Mouse (Mus musculus): ENCODE data around the gene Frmd4a. TPM values are rescaled to one million over a fixed set of nuclear protein-coding genes. Genes with fewer than 3 reads are reported as not detected.
"Not testable (repeated sequence)": the region's sequence is repeated elsewhere in the genome, so short reads cannot be mapped to it uniquely, and the experiment has no call there.

The Frmd4a gene
- polyA plus RNA-seq, 1 experiment from 2014 or later: 59.6 TPM

DNA sequence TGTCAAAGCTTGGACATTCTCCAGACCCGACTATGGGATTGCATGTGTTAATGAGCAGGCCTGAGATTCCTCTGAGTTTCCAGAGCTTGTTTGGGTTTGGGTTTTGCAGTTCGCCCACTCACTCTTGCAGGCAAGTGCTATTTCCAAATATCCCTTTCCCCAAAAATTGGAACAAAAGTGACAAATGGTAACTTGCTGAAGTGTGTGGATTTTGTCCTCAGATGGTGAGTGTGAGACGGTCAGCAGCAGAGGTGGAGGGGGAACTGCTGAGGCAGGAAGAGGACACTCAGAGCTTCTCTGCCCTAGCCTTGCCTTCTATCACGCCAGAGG lies 309.5 kb downstream of the Frmd4a start:
- Histone ChIP-seq H3K4me1 (replicated peaks) (no peaks in the 10 kb centered on the region), H3K27ac (no peak overlapping the region), H3K9ac (no peak overlapping the region), H3K4me3 (no peak overlapping the region), H3K27me3 (no peaks in the 10 kb centered on the region), H3K4me2 (no peak overlapping the region), H3K9me3 (no peaks in the 10 kb centered on the region), H3K36me3 (no peaks in the 10 kb centered on the region)
- WGBS: 91% methylated on average over 4 of the region's 4 CpGs
- no peak for ATAC-seq (ENCODE audit: low FRiP score)

DNA sequence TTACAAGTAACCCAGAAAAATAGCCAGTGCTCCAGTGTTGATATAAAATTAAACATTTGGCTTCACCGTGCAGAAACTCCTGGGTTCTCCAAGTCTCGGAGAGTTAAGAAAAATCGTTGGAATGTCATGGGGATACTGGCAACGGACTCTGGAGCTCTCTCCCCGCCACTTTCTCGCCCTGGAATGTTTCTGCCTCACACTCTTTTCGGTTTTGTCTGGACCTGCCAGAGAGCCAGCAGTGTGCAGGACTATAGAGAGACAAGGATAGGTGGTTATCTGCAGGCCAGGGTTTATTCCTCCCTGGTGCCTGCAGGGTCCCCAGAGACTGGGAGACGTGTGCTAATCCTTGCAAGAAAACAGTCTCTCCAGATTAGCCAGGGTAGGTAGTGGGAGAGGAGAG lies 314.9 kb downstream of the Frmd4a start:
- 68% methylated on average over 8 of the region's 8 CpGs for WGBS
- no peak overlapping the region for H3K9ac ChIP-seq
- H3K36me3 ChIP-seq: no peaks in the 10 kb centered on the region
- no peak overlapping the region for H3K4me3 ChIP-seq
- H3K4me1 ChIP-seq (replicated peaks): peaks cover 29% of the 10 kb centered on the region
- no peak overlapping the region for H3K4me2 ChIP-seq
- no peak for ATAC-seq (ENCODE audit: low FRiP score)
- H3K9me3 ChIP-seq: no peaks in the 10 kb centered on the region
- no peak overlapping the region for H3K27ac ChIP-seq
- no peaks in the 10 kb centered on the region for H3K27me3 ChIP-seq

DNA sequence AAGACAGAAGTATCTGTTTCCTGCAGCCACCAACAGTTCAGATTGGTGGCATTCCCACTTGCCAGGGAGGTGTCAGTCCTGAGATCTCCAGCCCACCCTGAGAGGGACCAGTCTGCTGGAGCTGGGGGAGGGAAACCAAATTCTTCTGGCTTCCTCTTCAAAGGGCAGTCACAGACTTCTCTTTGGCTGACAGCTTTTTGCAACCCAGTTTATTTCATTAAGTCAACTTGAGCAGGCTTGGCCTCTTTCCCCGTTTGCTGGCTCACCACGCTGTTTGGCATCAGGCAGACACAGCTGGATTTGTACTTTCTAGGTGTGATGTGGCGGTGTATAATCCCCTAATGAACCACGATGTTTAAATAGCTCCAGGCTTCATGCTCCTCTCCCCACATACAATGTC lies 316.7 kb downstream of the Frmd4a start:
- no peaks in the 10 kb centered on the region for H3K9me3 ChIP-seq
- H3K27ac ChIP-seq: no peak overlapping the region
- peaks cover 35% of the 10 kb centered on the region for H3K4me1 ChIP-seq (replicated peaks)
- H3K27me3 ChIP-seq: no peaks in the 10 kb centered on the region
- 27% methylated on average over 4 of the region's 4 CpGs for WGBS
- ATAC-seq (ENCODE audit: low FRiP score): no peak
- H3K9ac ChIP-seq: no peak overlapping the region
- H3K4me2 ChIP-seq: no peak overlapping the region
- no peak overlapping the region for H3K4me3 ChIP-seq
- no peaks in the 10 kb centered on the region for H3K36me3 ChIP-seq

DNA sequence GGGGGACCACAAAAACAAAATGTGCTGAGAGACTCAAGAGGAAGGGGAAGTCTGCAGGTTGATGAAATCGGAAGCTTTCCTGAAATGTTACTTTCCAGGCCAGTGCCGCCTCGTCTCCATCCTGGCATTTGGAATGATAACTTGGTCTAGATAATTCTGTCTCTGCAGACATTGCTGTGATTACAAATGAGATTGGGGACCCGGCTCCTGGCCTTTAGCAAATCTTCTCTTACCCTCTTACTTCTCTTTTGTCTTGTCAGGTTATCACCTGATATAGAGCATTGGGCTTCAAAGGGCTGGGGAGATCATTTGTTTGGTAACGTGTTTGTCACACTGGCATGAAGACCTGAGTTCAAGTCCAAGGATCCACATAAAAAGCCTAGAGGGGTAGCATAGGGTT lies 317.4 kb downstream of the Frmd4a start:
- Histone ChIP-seq H3K36me3 (no peaks in the 10 kb centered on the region), H3K9me3 (no peaks in the 10 kb centered on the region), H3K4me3 (no peak overlapping the region), H3K9ac (no peak overlapping the region), H3K4me2 (no peak overlapping the region), H3K4me1 (replicated peaks) (peaks cover 39% of the 10 kb centered on the region), H3K27me3 (no peaks in the 10 kb centered on the region), H3K27ac (no peak overlapping the region)
- WGBS: 88% methylated on average over 5 of the region's 5 CpGs
- ATAC-seq (ENCODE audit: low FRiP score): no peak

DNA sequence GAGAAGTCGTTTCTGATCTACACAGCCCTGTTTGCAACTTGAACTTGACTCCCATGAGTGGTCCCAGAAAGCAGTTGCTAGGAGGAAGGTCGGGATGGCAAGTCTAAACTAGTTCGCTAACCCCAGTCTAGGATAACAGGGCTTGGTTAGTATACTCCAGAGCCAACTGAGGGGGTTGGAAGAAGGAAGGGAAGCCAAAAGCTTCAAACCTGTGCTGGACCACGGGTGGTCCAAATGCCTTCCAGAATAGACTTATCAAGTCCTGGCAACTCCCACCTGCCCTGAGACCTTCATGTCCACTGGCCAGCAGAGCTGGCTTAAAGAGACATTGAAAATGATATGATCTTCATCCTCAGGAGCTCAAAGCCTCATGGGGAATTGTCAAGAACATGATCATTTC lies 318.4 kb downstream of the Frmd4a start:
- Histone ChIP-seq H3K36me3 (no peaks in the 10 kb centered on the region), H3K9ac (no peak overlapping the region), H3K27ac (no peak overlapping the region), H3K4me3 (no peak overlapping the region), H3K9me3 (no peaks in the 10 kb centered on the region), H3K27me3 (no peaks in the 10 kb centered on the region), H3K4me1 (replicated peaks) (peaks cover 46% of the 10 kb centered on the region), H3K4me2 (no peak overlapping the region)
- no peak for ATAC-seq (ENCODE audit: low FRiP score)
- WGBS: 70% methylated on average over 4 of the region's 4 CpGs

DNA sequence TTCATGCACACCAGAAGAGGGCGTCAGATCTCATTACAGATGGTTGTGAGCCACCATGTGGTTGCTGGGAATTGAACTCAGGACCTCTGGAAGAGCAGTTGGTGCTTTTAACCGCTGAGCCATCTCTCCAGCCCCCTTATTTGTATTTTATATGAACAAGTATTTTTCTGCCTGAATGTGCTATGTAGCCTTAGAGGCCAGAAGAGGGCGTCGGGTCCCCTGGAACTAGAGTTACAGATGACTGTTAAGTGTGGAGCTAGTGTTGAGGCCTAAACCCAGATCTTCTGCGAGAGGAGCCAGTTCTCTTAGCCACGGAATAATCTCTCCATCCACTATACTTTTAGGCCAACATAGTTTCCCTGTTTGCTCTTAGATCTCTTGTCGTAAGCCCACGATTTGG lies 320.8 kb downstream of the Frmd4a start:
- H3K36me3 ChIP-seq; H3K9ac ChIP-seq; ATAC-seq (ENCODE audit: low FRiP score); H3K9me3 ChIP-seq; H3K4me3 ChIP-seq; H3K4me2 ChIP-seq; H3K27ac ChIP-seq; H3K27me3 ChIP-seq: not testable (repeated sequence)
- WGBS: 64% methylated on average over 8 of the region's 8 CpGs
- H3K4me1 ChIP-seq (replicated peaks): peaks cover 44% of the 10 kb centered on the region

DNA sequence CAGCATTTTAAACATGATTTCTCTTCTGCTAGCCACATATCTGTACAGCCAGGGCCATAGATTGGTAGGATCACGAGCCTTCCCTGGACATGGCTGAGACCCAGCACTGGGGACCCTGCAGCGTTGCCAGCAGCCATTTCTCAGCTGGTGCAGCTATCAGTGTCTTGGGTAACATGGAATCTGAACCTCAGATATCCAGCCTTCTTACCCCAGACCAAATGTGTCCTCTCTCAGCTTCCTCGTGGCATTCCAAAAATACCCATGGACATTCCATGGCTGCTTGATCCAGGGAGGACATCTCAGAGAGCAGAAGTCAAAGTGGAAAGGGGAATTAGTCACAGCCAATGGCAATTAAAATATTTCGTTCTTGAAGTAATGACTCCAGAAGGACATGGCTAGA lies 321.6 kb downstream of the Frmd4a start:
- WGBS: 72% methylated on average over 4 of the region's 4 CpGs
- Histone ChIP-seq H3K36me3 (no peaks in the 10 kb centered on the region), H3K27ac (peak overlapping the region; percentile 30; the same call in 1 of the 2 replicates), H3K4me2 (no peak overlapping the region), H3K9ac (no peak overlapping the region), H3K4me3 (no peak overlapping the region), H3K27me3 (no peaks in the 10 kb centered on the region), H3K4me1 (replicated peaks) (peaks cover 38% of the 10 kb centered on the region), H3K9me3 (0 out of 2 replicates have a peak, but pooled peaks cover under 1% of the 10 kb centered on the region)
- ATAC-seq (ENCODE audit: low FRiP score): no peak

DNA sequence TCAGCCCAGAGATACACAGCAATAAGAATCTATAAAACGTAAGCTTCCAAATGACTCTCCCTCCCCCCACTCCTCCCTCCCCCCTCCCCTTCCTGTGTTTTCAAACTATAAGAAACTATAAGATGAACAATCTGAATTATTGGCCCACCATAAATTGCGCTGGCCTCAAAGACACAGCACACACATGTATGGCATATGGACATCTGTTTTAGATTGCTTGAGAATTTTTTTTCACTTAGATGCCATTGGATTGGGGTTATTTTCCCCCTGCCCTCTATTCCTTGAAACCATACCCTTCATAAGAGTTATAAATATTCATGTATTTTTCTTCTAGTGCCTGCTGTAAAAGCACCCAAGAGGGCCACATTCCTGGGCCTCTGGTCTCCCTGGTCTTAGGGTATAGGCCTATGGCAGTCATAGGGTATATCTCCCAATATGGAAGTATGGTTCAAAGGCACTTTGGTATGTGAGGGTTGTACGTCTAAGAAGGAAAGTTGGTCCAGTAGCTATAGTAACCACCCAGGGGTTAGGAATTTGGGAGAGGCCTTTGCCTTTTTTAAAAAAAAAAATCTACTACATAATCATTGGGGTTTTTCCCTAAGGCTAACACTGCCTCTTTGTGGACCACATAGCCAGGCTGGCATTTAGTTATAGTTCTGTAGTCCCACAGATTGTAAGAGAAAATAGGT lies 322.2 kb downstream of the Frmd4a start:
- peaks cover 34% of the 10 kb centered on the region for H3K4me1 ChIP-seq (replicated peaks)
- no peaks in the 10 kb centered on the region for H3K36me3 ChIP-seq
- H3K27ac ChIP-seq: 0 out of 2 replicates have a peak overlapping the region, but pooled peaks have one; percentile 4
- H3K9ac ChIP-seq: no peak overlapping the region
- H3K4me2 ChIP-seq: no peak overlapping the region
- WGBS: 47% methylated on average over 3 of the region's 3 CpGs
- 0 out of 2 replicates have a peak, but pooled peaks cover 3% of the 10 kb centered on the region for H3K9me3 ChIP-seq
- no peak overlapping the region for H3K4me3 ChIP-seq
- no peaks in the 10 kb centered on the region for H3K27me3 ChIP-seq
- no peak for ATAC-seq (ENCODE audit: low FRiP score)

DNA sequence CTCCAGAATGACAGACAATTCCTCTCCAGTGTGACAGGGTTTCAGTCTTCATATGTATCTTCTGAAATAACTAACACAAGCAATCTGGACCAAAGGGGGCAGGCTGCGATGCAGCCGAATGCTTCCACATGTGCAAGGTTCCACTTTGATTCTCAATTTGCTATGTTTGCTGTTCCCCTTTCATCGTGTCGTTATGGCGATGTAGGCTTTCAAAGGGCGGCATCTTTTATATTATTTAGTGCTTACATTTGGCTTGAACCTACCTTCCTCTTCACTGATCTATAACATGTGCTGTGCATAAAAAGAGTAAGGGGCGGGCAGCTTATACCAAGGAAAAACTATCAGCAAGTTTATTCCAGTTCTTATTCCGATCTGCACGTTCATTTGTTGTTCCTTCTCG lies 322.9 kb downstream of the Frmd4a start:
- Histone ChIP-seq H3K4me1 (replicated peaks) (peaks cover 32% of the 10 kb centered on the region), H3K9ac (no peak overlapping the region), H3K36me3 (no peaks in the 10 kb centered on the region), H3K27me3 (no peaks in the 10 kb centered on the region), H3K4me3 (no peak overlapping the region), H3K9me3 (0 out of 2 replicates have a peak, but pooled peaks cover 3% of the 10 kb centered on the region), H3K27ac (0 out of 2 replicates have a peak overlapping the region, but pooled peaks have one; percentile 4), H3K4me2 (no peak overlapping the region)
- WGBS: 52% methylated on average over 10 of the region's 10 CpGs
- no peak for ATAC-seq (ENCODE audit: low FRiP score)

DNA sequence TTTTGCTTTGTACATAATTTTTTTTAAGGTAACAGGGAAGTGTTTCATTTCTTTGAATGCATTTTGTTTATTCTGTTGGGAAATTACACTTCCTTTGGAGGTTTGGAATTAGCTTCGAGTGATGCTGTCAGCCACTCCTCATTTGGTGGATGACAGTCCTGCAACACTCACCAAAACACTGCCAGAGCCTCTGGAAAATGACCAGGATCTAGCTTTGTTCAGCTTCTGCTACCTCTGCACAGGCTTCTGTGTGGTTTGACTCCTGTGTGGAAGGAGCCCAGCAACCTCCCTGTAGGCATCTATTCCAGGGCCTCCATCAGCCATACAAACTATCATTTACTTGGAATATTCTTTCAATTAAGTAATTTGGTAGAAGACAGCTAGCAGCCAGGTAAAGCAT lies 323.6 kb downstream of the Frmd4a start:
- no peak overlapping the region for H3K27ac ChIP-seq
- H3K27me3 ChIP-seq: no peaks in the 10 kb centered on the region
- peaks cover 29% of the 10 kb centered on the region for H3K4me1 ChIP-seq (replicated peaks)
- WGBS: 79% methylated on average over 1 of the region's 1 CpGs
- no peak overlapping the region for H3K4me2 ChIP-seq
- H3K4me3 ChIP-seq: no peak overlapping the region
- ATAC-seq (ENCODE audit: low FRiP score): no peak
- no peak overlapping the region for H3K9ac ChIP-seq
- H3K9me3 ChIP-seq: 0 out of 2 replicates have a peak, but pooled peaks cover 3% of the 10 kb centered on the region
- H3K36me3 ChIP-seq: no peaks in the 10 kb centered on the region

DNA sequence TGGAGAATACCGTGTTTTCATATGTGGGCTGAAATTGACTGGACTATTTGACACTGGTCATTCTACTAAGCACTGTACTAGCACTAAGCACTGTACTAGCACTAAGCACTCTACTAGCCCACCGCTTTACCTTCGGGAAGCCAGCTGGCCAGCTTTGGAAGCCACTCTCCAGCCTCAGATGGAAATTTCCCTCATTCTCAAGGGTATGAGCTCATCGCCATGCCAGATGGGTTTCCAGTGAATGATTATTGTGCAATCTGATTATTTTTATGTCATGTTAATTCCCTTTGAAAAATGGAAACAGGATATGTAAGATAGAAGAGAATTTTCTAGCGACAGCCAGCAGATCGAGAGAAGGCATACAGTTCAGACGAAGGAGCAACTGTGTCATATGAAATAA lies 324.5 kb downstream of the Frmd4a start:
- ATAC-seq (ENCODE audit: low FRiP score): no peak
- H3K27ac ChIP-seq: 0 out of 2 replicates have a peak overlapping the region, but pooled peaks have one; percentile 15
- no peaks in the 10 kb centered on the region for H3K27me3 ChIP-seq
- no peak overlapping the region for H3K4me2 ChIP-seq
- 0 out of 2 replicates have a peak, but pooled peaks cover 3% of the 10 kb centered on the region for H3K9me3 ChIP-seq
- H3K4me3 ChIP-seq: no peak overlapping the region
- WGBS: 68% methylated on average over 7 of the region's 7 CpGs
- H3K4me1 ChIP-seq (replicated peaks): peaks cover 30% of the 10 kb centered on the region
- H3K36me3 ChIP-seq: no peaks in the 10 kb centered on the region
- no peak overlapping the region for H3K9ac ChIP-seq

DNA sequence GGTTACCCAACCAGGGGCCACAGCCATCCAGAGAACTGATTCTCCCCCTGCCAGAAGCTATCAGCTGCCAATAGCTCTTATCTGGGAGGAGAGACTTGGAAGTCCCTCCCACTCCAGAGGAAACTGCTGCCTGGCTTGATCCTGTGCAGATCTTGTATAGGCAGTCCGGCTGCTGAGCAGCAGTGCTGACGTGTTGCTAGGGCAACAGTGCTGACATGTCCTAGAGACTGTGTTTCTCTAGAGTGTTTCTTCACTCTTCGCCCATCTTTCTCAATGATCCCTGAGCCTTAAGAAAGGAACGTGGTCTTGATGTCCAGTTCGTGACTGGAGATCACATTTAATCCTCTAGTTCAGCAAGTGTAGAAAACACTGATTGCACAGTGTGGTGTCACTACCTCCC lies 326.9 kb downstream of the Frmd4a start:
- no peaks in the 10 kb centered on the region for H3K27me3 ChIP-seq
- H3K27ac ChIP-seq: no peak overlapping the region
- H3K9me3 ChIP-seq: 0 out of 2 replicates have a peak, but pooled peaks cover 3% of the 10 kb centered on the region
- no peak overlapping the region for H3K4me2 ChIP-seq
- 85% methylated on average over 5 of the region's 5 CpGs for WGBS
- H3K4me1 ChIP-seq (replicated peaks): peaks cover 21% of the 10 kb centered on the region
- no peak for ATAC-seq (ENCODE audit: low FRiP score)
- H3K36me3 ChIP-seq: no peaks in the 10 kb centered on the region
- no peak overlapping the region for H3K4me3 ChIP-seq
- H3K9ac ChIP-seq: no peak overlapping the region

DNA sequence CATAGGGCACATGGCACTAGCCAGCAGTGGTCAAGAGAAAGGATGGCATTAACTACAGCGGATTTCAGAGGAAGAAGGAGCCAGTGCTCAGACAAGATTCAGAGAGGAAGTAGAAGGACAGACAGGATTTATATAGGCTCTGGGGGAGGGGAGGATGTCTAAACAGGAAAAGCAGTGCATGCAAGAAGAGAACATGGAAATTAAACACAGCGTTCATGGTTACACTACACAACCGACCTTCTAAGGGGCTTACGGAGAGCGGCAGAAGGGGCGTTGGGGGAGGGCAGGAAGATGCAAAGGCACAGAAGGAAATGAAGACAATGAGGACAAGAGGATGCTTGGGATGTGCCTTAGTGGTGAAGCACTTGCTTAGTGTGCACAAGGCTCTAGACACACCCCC lies 328.7 kb downstream of the Frmd4a start:
- Histone ChIP-seq H3K4me3 (no peak overlapping the region), H3K9me3 (0 out of 2 replicates have a peak, but pooled peaks cover 3% of the 10 kb centered on the region), H3K27ac (no peak overlapping the region), H3K27me3 (no peaks in the 10 kb centered on the region), H3K4me1 (replicated peaks) (peaks cover 12% of the 10 kb centered on the region; the same call in 1 of the 2 replicates), H3K4me2 (no peak overlapping the region), H3K9ac (no peak overlapping the region), H3K36me3 (no peaks in the 10 kb centered on the region)
- no peak for ATAC-seq (ENCODE audit: low FRiP score)
- WGBS: 76% methylated on average over 6 of the region's 6 CpGs

Measured in hindbrain, embryonic 13.5 days (tissue).